Mouse (Mus musculus): ENCODE data around the gene Smagp. TPM values are rescaled to one million over a fixed set of nuclear protein-coding genes. Genes with fewer than 3 reads are reported as not detected.
"Not testable (repeated sequence)": the region's sequence is repeated elsewhere in the genome, so short reads cannot be mapped to it uniquely, and the experiment has no call there.

Smagp gene
- polyA plus RNA-seq, 1 experiment = 384 TPM

DNA sequence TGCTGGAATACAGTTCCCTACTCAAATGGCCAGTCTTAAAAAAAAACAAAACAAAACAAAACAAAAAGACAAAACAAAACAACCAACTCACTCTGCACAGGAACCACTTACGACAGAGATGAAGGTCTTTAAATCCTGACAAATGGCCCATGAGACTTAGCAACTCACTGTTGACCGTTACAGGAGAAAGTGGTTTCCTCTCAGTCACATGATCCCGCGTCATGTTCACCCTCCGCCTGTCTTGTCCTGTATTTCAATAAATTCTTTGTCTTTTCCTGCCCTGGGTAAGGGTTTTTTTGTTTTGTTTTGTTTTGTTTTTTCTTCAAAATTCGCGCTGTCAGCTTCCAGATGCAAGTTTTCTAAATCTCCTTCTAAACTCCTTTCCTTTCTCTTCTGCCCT lies 24.8 kb downstream of the Smagp start:
- H3K4me1 ChIP-seq (ENCODE audit: control insufficient read depth, insufficient read depth, insufficient read length, low read length) = peaks cover 11% of the 10 kb centered on the region
- H3K27ac ChIP-seq (ENCODE audit: insufficient read depth, low read depth, low read length) = no peak overlapping the region
- no peak for TF ChIP-seq POLR2A (IDR thresholded peaks at IDR 0.05; ENCODE audit: low read depth, low read length)
- TF ChIP-seq CTCF (IDR thresholded peaks at IDR 0.05; ENCODE audit: extremely low read depth, insufficient read length, insufficient replicate concordance, low read depth, low read length) = no peak
- no peaks in the 10 kb centered on the region for H3K27me3 ChIP-seq (ENCODE audit: control insufficient read depth, insufficient read depth, low read length)
- 88% methylated on average over 7 of the region's 7 CpGs for WGBS
- peaks cover under 1% of the 10 kb centered on the region; the same call in 1 of the 2 replicates for H3K36me3 ChIP-seq (ENCODE audit: control insufficient read depth, insufficient read depth, low read length)
- H3K4me3 ChIP-seq (ENCODE audit: low read depth, low read length) = no peak overlapping the region

DNA sequence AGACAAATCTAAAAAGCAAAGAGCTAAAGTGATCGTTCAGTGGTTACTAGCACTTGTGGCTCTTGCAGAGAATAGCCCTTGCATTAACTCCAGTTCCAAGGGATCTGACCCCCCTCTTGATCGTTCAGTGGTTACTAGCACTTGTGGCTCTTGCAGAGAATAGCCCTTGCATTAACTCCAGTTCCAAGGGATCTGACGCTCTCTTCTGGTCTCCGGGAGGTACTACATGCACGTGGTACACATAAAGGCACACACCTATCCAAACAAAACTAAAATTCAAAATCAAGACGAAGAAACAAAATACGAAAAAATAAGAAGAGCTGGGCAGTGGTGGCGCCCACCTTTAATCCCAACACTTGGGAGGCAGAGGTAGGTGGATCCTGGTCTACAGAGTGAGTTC lies 30.1 kb downstream of the Smagp start:
- H3K27ac ChIP-seq (ENCODE audit: insufficient read depth, low read depth, low read length); H3K4me1 ChIP-seq (ENCODE audit: control insufficient read depth, insufficient read depth, insufficient read length, low read length); H3K4me3 ChIP-seq (ENCODE audit: low read depth, low read length); H3K36me3 ChIP-seq (ENCODE audit: control insufficient read depth, insufficient read depth, low read length); H3K27me3 ChIP-seq (ENCODE audit: control insufficient read depth, insufficient read depth, low read length): not testable (repeated sequence)
- 92% methylated on average over 8 of the region's 8 CpGs for WGBS

DNA sequence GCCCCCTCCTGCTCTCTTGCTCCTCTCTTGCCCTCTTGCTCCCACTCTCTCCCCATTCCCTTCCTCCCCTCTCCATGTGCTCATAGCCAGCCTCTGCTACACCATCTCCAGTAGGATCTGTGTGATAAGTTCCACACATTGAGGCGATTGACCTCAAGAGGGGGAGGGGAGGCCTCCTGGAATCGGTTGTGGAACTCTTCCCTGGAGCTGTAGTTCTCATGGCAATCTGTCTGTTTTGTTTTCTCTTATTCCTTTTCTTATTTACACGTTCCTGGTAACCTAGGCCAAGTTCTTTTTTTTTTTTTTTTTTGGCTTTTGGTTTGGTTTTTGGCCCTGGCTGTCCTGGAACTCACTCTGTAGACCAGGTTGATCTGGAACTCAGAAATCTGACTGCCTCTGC lies 35.1 kb downstream of the Smagp start:
- H3K27ac ChIP-seq (ENCODE audit: insufficient read depth, low read depth, low read length) = no peak overlapping the region
- peaks cover 9% of the 10 kb centered on the region for H3K4me1 ChIP-seq (ENCODE audit: control insufficient read depth, insufficient read depth, insufficient read length, low read length)
- H3K36me3 ChIP-seq (ENCODE audit: control insufficient read depth, insufficient read depth, low read length) = no peaks in the 10 kb centered on the region
- H3K4me3 ChIP-seq (ENCODE audit: low read depth, low read length) = no peak overlapping the region
- TF ChIP-seq CTCF (IDR thresholded peaks at IDR 0.05; ENCODE audit: extremely low read depth, insufficient read length, insufficient replicate concordance, low read depth, low read length) = no peak
- TF ChIP-seq POLR2A (IDR thresholded peaks at IDR 0.05; ENCODE audit: low read depth, low read length) = no peak
- no peaks in the 10 kb centered on the region; the same call in 1 of the 2 replicates for H3K27me3 ChIP-seq (ENCODE audit: control insufficient read depth, insufficient read depth, low read length)
- WGBS = 59% methylated on average over 3 of the region's 3 CpGs

GRCm38 (mm10) chr15:100600696-100601272 lies 36.0 kb downstream of the Smagp start:
- H3K27ac ChIP-seq (ENCODE audit: insufficient read depth, low read depth, low read length) = no peak overlapping the region
- no peaks in the 10 kb centered on the region; the same call in 1 of the 2 replicates for H3K27me3 ChIP-seq (ENCODE audit: control insufficient read depth, insufficient read depth, low read length)
- WGBS = 63% methylated on average over 21 of the region's 21 CpGs
- H3K4me3 ChIP-seq (ENCODE audit: low read depth, low read length) = no peak overlapping the region; the same call in 1 of the 2 replicates
- no peaks in the 10 kb centered on the region for H3K36me3 ChIP-seq (ENCODE audit: control insufficient read depth, insufficient read depth, low read length)
- TF ChIP-seq POLR2A (IDR thresholded peaks at IDR 0.05; ENCODE audit: low read depth, low read length) (no peak), CTCF (IDR thresholded peaks at IDR 0.05; ENCODE audit: extremely low read depth, insufficient read length, insufficient replicate concordance, low read depth, low read length) (no peak)
- H3K4me1 ChIP-seq (ENCODE audit: control insufficient read depth, insufficient read depth, insufficient read length, low read length) = peaks cover 9% of the 10 kb centered on the region

- Histone ChIP-seq H3K27me3 (ENCODE audit: control insufficient read depth, insufficient read depth, low read length) (no peaks in the 10 kb centered on the region; the same call in 1 of the 2 replicates), H3K4me1 (ENCODE audit: control insufficient read depth, insufficient read depth, insufficient read length, low read length) (peaks cover 9% of the 10 kb centered on the region), H3K27ac (ENCODE audit: insufficient read depth, low read depth, low read length) (no peak overlapping the region), H3K4me3 (ENCODE audit: low read depth, low read length) (peak overlapping the region; percentile 66), H3K36me3 (ENCODE audit: control insufficient read depth, insufficient read depth, low read length) (no peaks in the 10 kb centered on the region)
- 4% methylated on average over 35 of the region's 35 CpGs for WGBS
- TF ChIP-seq CTCF (IDR thresholded peaks at IDR 0.05; ENCODE audit: extremely low read depth, insufficient read length, insufficient replicate concordance, low read depth, low read length) (peak; percentile 61; the same call in 1 of the 2 replicates), POLR2A (IDR thresholded peaks at IDR 0.05; ENCODE audit: low read depth, low read length) (0 out of 2 replicates have a peak, but pooled peaks have one; percentile 27)
These were observed 36.6 kb downstream of the Smagp start for GRCm38 (mm10) chr15:100600047-100600695.

- Histone ChIP-seq H3K27ac (ENCODE audit: insufficient read depth, low read depth, low read length) (peak within 1 kb of the TSS; percentile 35), H3K4me3 (ENCODE audit: low read depth, low read length) (peak within 1 kb of the TSS; percentile 66), H3K4me1 (ENCODE audit: control insufficient read depth, insufficient read depth, insufficient read length, low read length) (peaks cover 9% of the 10 kb centered on the region), H3K36me3 (ENCODE audit: control insufficient read depth, insufficient read depth, low read length) (no peaks in the 10 kb centered on the region), H3K27me3 (ENCODE audit: control insufficient read depth, insufficient read depth, low read length) (no peaks in the 10 kb centered on the region; the same call in 1 of the 2 replicates)
- TF ChIP-seq POLR2A (IDR thresholded peaks at IDR 0.05; ENCODE audit: low read depth, low read length) = no peak
- TF ChIP-seq CTCF (IDR thresholded peaks at IDR 0.05; ENCODE audit: extremely low read depth, insufficient read length, insufficient replicate concordance, low read depth, low read length) = no peak
- WGBS = under 1% methylated on average over 75 of the region's 76 CpGs
These were observed 37.3 kb downstream of the Smagp start, which contains the start of gene Pou6f1 for GRCm38 (mm10) chr15:100599276-100600046. Gene Pou6f1 (minus strand): TSS chr15:100599984.

- WGBS = 1% methylated on average over 12 of the region's 12 CpGs
- H3K27ac ChIP-seq (ENCODE audit: insufficient read depth, low read depth, low read length) = peak overlapping the region; percentile 35
- H3K36me3 ChIP-seq (ENCODE audit: control insufficient read depth, insufficient read depth, low read length) = no peaks in the 10 kb centered on the region
- H3K4me3 ChIP-seq (ENCODE audit: low read depth, low read length) = peak overlapping the region; percentile 66
- no peaks in the 10 kb centered on the region; the same call in 1 of the 2 replicates for H3K27me3 ChIP-seq (ENCODE audit: control insufficient read depth, insufficient read depth, low read length)
- TF ChIP-seq CTCF (IDR thresholded peaks at IDR 0.05; ENCODE audit: extremely low read depth, insufficient read length, insufficient replicate concordance, low read depth, low read length) (no peak), POLR2A (IDR thresholded peaks at IDR 0.05; ENCODE audit: low read depth, low read length) (no peak)
- H3K4me1 ChIP-seq (ENCODE audit: control insufficient read depth, insufficient read depth, insufficient read length, low read length) = peaks cover 9% of the 10 kb centered on the region
These were observed 37.9 kb downstream of the Smagp start for GRCm38 (mm10) chr15:100598883-100599275.

Measured in small intestine, adult 2 months (tissue).